Comparison of ENCODE assay signal across 16 mouse cellular contexts in genomic region chr15:49492836-49493235, GRCm38 (mm10).
DNase-seq lines count a peak whose midpoint lies in the region; ATAC-seq and TF ChIP-seq lines count a peak whose summit lies in the region.
"Had no signal": no experiment of that assay in that cellular context is flagged by ENCODE, and none has a peak within 500 bp of the region (broad histone marks: within the 10 kb centered on the region; RNA-seq: fewer than 3 reads in every experiment).

No protein-coding gene starts in this region.

- TF ChIP-seq EP300 in heart, postnatal 0 days (IDR thresholded peaks at IDR 0.05; ENCODE audit: low read depth): no peak
- no peak for TF ChIP-seq EP300 in stomach, postnatal 0 days (optimal IDR thresholded peaks at IDR 0.05)

- no peak overlapping the region for H3K4me2 ChIP-seq in heart, postnatal 0 days (ENCODE audit: low read depth, low read length)
- H3K4me2 ChIP-seq in neural tube, embryonic 11.5 days (ENCODE audit: low read depth): no peak overlapping the region
- H3K4me2 ChIP-seq in stomach, postnatal 0 days (replicated peaks; ENCODE audit: low read depth): no peak overlapping the region
- H3K4me2 ChIP-seq: stomach, embryonic 15.5 days had no signal

- H3K27ac ChIP-seq in heart, postnatal 0 days (ENCODE audit: low read depth): no peak overlapping the region
- no peak overlapping the region for H3K27ac ChIP-seq in neural tube, embryonic 11.5 days (ENCODE audit: low read depth, low read length)
- H3K27ac ChIP-seq in stomach, postnatal 0 days (replicated peaks): no peak overlapping the region
- H3K27ac ChIP-seq: heart, adult 2 months; stomach, embryonic 15.5 days had no signal

- no peak overlapping the region for H3K4me3 ChIP-seq in heart, postnatal 0 days (ENCODE audit: low read depth, low read length)
- no peak overlapping the region for H3K4me3 ChIP-seq in neural tube, embryonic 11.5 days (ENCODE audit: low read depth, low read length)
- no peak overlapping the region for H3K4me3 ChIP-seq in stomach, postnatal 0 days (ENCODE audit: low read depth, low read length)
- H3K4me3 ChIP-seq: heart, adult 2 months; stomach, embryonic 15.5 days had no signal

- 37% methylated on average over 2 of the region's 2 CpGs for WGBS in heart, postnatal 0 days
- WGBS in neural tube, embryonic 11.5 days: 48% methylated on average over 2 of the region's 2 CpGs
- WGBS in stomach, postnatal 0 days: 43% methylated on average over 2 of the region's 2 CpGs

- TF ChIP-seq CTCF in heart, postnatal 0 days (IDR thresholded peaks at IDR 0.05; ENCODE audit: low read depth): peak; percentile 21
- TF ChIP-seq CTCF in brain, embryonic 14.5 days (IDR thresholded peaks at IDR 0.05; ENCODE audit: borderline replicate concordance, extremely low read depth, insufficient read depth, insufficient read length): peak; percentile 30; the same call in 1 of the 2 replicates
- TF ChIP-seq CTCF in stomach, postnatal 0 days (IDR thresholded peaks at IDR 0.05; ENCODE audit: low read depth): peak; percentile 29

- no peak for DNase-seq in heart, postnatal 0 days (ENCODE audit: low spot score)
- no peak for DNase-seq in heart, adult 18-20 months
- DNase-seq in neural tube, embryonic 11.5 days (ENCODE audit: low spot score): peak; percentile 34
- no peak for DNase-seq in neural tube, embryonic 10.5 days (ENCODE audit: extremely low spot score, low spot score)
- DNase-seq in brain, embryonic 14.5 days (ENCODE audit: low read depth): peak; percentile 15
- no peak for DNase-seq in stomach, postnatal 0 days (ENCODE audit: low spot score)
- no peak for DNase-seq in kidney, postnatal 25 days
- DNase-seq: cerebellum, postnatal 36 days; heart, adult 2 months; heart, postnatal 4 days; left cerebral cortex, postnatal 4 days; liver, postnatal 0 days had no signal

- no peaks in the 10 kb centered on the region for H3K9me3 ChIP-seq in heart, postnatal 0 days (replicated peaks; ENCODE audit: control insufficient read depth, low read length)
- no peaks in the 10 kb centered on the region for H3K9me3 ChIP-seq in neural tube, embryonic 11.5 days (ENCODE audit: control insufficient read depth, low read length)
- no peaks in the 10 kb centered on the region for H3K9me3 ChIP-seq in stomach, postnatal 0 days (ENCODE audit: control insufficient read depth, low read length)
- H3K9me3 ChIP-seq: stomach, embryonic 15.5 days had no signal

- no peak for TF ChIP-seq POLR2A in brain, embryonic 14.5 days (IDR thresholded peaks at IDR 0.05; ENCODE audit: borderline replicate concordance, extremely low read depth, insufficient read depth, insufficient read length, poor library complexity, severe bottlenecking)

- H3K4me1 ChIP-seq in heart, postnatal 0 days (ENCODE audit: control insufficient read depth, insufficient read depth): no peaks in the 10 kb centered on the region
- no peaks in the 10 kb centered on the region for H3K4me1 ChIP-seq in neural tube, embryonic 11.5 days (ENCODE audit: control insufficient read depth, insufficient read depth, low read length)
- H3K4me1 ChIP-seq in stomach, postnatal 0 days (replicated peaks; ENCODE audit: control insufficient read depth, insufficient read depth): no peaks in the 10 kb centered on the region
- H3K4me1 ChIP-seq: stomach, embryonic 15.5 days had no signal

- H3K9ac ChIP-seq in heart, postnatal 0 days (replicated peaks; ENCODE audit: low read depth, low read length): no peak overlapping the region
- H3K9ac ChIP-seq in neural tube, embryonic 11.5 days (ENCODE audit: low read length): no peak overlapping the region
- no peak overlapping the region for H3K9ac ChIP-seq in stomach, postnatal 0 days (ENCODE audit: low read length)
- H3K9ac ChIP-seq: liver, postnatal 0 days; stomach, embryonic 15.5 days had no signal

- no peaks in the 10 kb centered on the region for H3K36me3 ChIP-seq in heart, postnatal 0 days (replicated peaks; ENCODE audit: control insufficient read depth, insufficient read depth, low read length)
- no peaks in the 10 kb centered on the region for H3K36me3 ChIP-seq in neural tube, embryonic 11.5 days (ENCODE audit: control insufficient read depth, insufficient read depth, low read length)
- no peaks in the 10 kb centered on the region for H3K36me3 ChIP-seq in stomach, postnatal 0 days (ENCODE audit: control insufficient read depth, insufficient read depth, low read length)
- H3K36me3 ChIP-seq: stomach, embryonic 15.5 days had no signal

- no peak for ATAC-seq in heart, postnatal 0 days (ENCODE audit: insufficient read depth, low read depth)
- no peak for ATAC-seq in neural tube, embryonic 11.5 days (ENCODE audit: insufficient read depth, low FRiP score, low TSS enrichment)
- no peak for ATAC-seq in stomach, postnatal 0 days (ENCODE audit: low FRiP score, low TSS enrichment)
- ATAC-seq in megakaryocyte, adult 5-6 weeks (ENCODE audit: poor library complexity, severe bottlenecking): no peak
- ATAC-seq: activated CD4-positive, CD25-positive, alpha-beta regulatory T cell, adult 4 months; liver, postnatal 0 days had no signal

- H3K27me3 ChIP-seq in heart, postnatal 0 days (ENCODE audit: control insufficient read depth, insufficient read depth, low read length): no peaks in the 10 kb centered on the region
- H3K27me3 ChIP-seq in neural tube, embryonic 11.5 days (ENCODE audit: control insufficient read depth, insufficient read depth, low read length): no peaks in the 10 kb centered on the region
- H3K27me3 ChIP-seq in stomach, postnatal 0 days (ENCODE audit: control insufficient read depth, insufficient read depth, low read length): no peaks in the 10 kb centered on the region
- H3K27me3 ChIP-seq: CH12.LX; stomach, embryonic 15.5 days had no signal

Comparison
In these comparisons a context has a peak if more than half of its experiments do, and no peak if none do; other contexts are left out.
1. DNase-seq: peak in neural tube, embryonic 11.5 days (single experiment) and brain, embryonic 14.5 days (single experiment); none in heart, postnatal 0 days (single experiment), heart, adult 18-20 months (0 of 2), neural tube, embryonic 10.5 days (single experiment), stomach, postnatal 0 days (single experiment) and kidney, postnatal 25 days (0 of 2).
2. Peak in every context shown above with its lines, with median percentiles within 50 percentile points of each other: CTCF ChIP-seq.